Mouse (Mus musculus): ENCODE results near the gene Lrp8.

Gene Lrp8

DNA sequence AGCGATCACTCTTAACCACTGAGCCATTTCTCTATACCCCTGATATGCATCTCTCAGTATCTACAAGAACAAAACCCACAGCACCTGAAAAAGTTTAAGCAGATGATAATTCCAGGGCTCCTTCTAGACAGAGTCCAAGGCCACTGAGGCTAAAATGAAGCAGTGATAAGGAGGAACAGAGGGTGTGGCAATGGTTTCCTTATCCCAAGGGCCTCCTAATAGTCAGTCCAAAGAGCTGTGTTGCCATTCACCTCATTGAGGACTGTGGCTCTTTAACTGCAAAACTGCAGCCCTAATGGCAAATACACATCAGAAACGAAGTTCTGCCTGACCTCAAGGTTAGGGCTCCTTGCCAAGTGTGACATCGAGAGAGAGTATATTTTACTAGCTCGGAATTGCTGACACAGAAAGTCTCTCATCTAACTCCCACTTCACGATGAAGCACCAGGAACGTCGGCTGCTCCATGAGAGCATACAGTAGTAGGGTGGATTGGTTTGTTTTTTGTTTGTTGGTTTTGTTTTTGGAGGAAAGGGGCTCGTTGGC lies 119.2 kb downstream of the Lrp8 start:
- DNase-seq (ENCODE audit: low spot score in 2 of 2), result no peak

- no peak for DNase-seq (ENCODE audit: low spot score in 2 of 2)
Measured at GRCm38 (mm10) chr4:107921952-107922351, 119.9 kb downstream of the Lrp8 start.

DNA sequence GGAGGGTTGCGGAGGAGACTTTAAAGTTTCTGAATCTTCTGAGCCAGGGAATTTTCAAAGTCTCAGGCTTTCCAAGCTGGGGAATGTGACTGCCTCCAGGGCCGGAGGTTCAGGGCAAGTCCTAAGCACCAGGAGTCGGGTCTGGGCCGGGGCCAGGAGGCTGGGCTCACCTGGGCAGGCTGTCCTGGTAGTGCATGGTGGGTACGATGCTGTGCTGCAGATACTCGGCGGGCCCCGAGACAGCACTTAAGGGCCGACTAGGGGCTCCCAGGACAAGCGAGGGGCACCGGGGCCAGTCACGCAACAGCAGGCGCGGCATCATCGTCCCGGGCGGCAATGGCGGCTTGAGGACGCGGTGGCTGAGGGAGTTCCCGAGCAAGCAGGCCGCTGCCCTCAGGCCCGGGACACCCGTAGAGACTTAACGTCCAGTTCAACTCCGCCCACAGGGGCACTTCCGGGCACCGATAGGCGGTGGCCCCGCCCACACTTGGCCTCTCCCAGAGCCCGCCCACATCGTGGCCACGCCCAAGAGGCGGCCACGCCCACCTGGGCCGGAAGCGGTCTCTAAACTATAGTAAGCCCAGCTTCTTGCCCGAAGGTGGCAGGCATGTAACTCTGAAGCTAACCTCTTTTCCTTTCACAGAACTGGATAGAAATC lies 121.2 kb downstream of the Lrp8 start, which contains the start of gene Cpt2:
TSS of gene Cpt2 (minus strand) at position 466 of the 658 bp plus-strand sequence.
- peak; percentile 66 to 74 for DNase-seq (ENCODE audit: low spot score in 2 of 2)

GRCm38 (mm10) chr4:107923803-107924194 lies 121.7 kb downstream of the Lrp8 start:
- no peak for DNase-seq (ENCODE audit: low spot score in 2 of 2)

Data from frontal cortex, postnatal 36 days (tissue).